Mouse (Mus musculus) stomach, postnatal 0 days (tissue): Measurements from ENCODE around the gene Rnf213.

ENCODE experiments used
- CTCF ChIP-seq: IDR thresholded peaks from 2 replicates; pipeline ENCODE4 v1.5.1; 2016; ENCODE audit warnings: antibody characterized with exemption, low read depth, mild to moderate bottlenecking, moderate library complexity
- EP300 ChIP-seq: optimal IDR thresholded peaks from 2 replicates; pipeline ENCODE3; 2016; ENCODE audit warnings: antibody characterized with exemption

DNA sequence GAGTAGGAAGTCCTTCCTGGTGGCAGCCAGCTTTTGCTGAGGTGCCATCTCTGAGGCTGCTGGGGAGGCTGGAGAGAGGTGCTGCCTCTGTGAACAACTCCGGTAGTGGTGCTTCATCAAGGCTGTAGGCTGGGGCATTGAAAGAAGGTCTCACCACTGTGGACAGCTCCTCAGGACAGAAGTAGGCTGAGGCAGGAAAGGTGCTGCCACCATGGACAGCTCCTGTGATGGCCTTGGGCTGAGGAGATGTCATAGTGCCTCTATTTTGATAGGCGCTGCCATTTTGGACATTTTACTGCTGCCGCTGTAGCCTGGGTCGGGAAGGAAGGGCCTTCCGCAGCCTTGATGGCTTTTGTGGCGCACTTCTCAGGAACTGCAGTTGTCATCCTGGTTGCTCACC is 99.9 kb downstream of the Rnf213 start:
- TF ChIP-seq EP300 (no peak), CTCF (no peak)
